Mouse (Mus musculus): Measurements from ENCODE around the gene Spsb2.
"Not testable (repeated sequence)": the region's sequence is repeated elsewhere in the genome, so short reads cannot be mapped to it uniquely, and the experiment has no call there.

Gene Spsb2

GRCm38 (mm10) chr6:124803691-124804090 lies 4.8 kb upstream of the Spsb2 start:
- DNase-seq: not testable (repeated sequence)

GRCm38 (mm10) chr6:124804341-124804740 lies 4.1 kb upstream of the Spsb2 start:
- DNase-seq: no peak

- DNase-seq: peak; percentile 94 to 97
Observed at GRCm38 (mm10) chr6:124805341-124806321, 2.8 kb upstream of the Spsb2 start.

GRCm38 (mm10) chr6:124806446-124807140 lies 1.9 kb upstream of the Spsb2 start:
- no peak for DNase-seq

GRCm38 (mm10) chr6:124807366-124807765 lies 1.1 kb upstream of the Spsb2 start:
- DNase-seq: no peak

- DNase-seq: no peak
Observed at GRCm38 (mm10) chr6:124807986-124808357, 489 bp upstream of the Spsb2 start.

GRCm38 (mm10) chr6:124809052-124809774 lies 752 bp downstream of the Spsb2 start:
- peak; percentile 83 to 89 for DNase-seq

GRCm38 (mm10) chr6:124809775-124810538 lies 1.5 kb downstream of the Spsb2 start:
- no peak for DNase-seq

GRCm38 (mm10) chr6:124810566-124811402 lies 2.3 kb downstream of the Spsb2 start:
- DNase-seq: not testable (repeated sequence)

- DNase-seq: no peak
Observed at GRCm38 (mm10) chr6:124811403-124811665, 2.9 kb downstream of the Spsb2 start.

- no peak for DNase-seq
Observed at GRCm38 (mm10) chr6:124811701-124812560, 3.5 kb downstream of the Spsb2 start.

GRCm38 (mm10) chr6:124812848-124813247 lies 4.4 kb downstream of the Spsb2 start:
- DNase-seq: no peak

- DNase-seq: peak; percentile 63 to 66
Observed at GRCm38 (mm10) chr6:124813496-124813895, 5.0 kb downstream of the Spsb2 start.

- peak; percentile 95 for DNase-seq
Observed at GRCm38 (mm10) chr6:124813933-124814332, 5.5 kb downstream of the Spsb2 start, which contains the start of gene Tpi1. Gene Tpi1, minus strand, starts transcription at chr6:124814296.

GRCm38 (mm10) chr6:124814448-124814847 lies 6.0 kb downstream of the Spsb2 start:
- no peak for DNase-seq

- DNase-seq: no peak
Observed at GRCm38 (mm10) chr6:124814858-124815774, 6.7 kb downstream of the Spsb2 start.

- no peak for DNase-seq
Observed at GRCm38 (mm10) chr6:124816611-124817010, 8.2 kb downstream of the Spsb2 start.

- DNase-seq: no peak
Observed at GRCm38 (mm10) chr6:124817125-124817524, 8.7 kb downstream of the Spsb2 start.

- no peak for DNase-seq
Observed at GRCm38 (mm10) chr6:124817563-124817962, 9.1 kb downstream of the Spsb2 start.

All from lung, adult 18-20 months (tissue).